Mouse (Mus musculus) heart, postnatal 10 days (tissue): ENCODE measurements around the gene Lgr5. TPM values are rescaled to one million over a fixed set of nuclear protein-coding genes. Genes with fewer than 3 reads are reported as not detected.

Experiments
- DNase-seq, 2 experiments: peaks; one replicate each; pipeline ENCODE4 v3.0.0; 2021
- intact Hi-C: fragments of 180-260 bp; cut with DNase I; formaldehyde crosslinking; loops from one replicate; pipeline ENCODE4 v1.15.1; 2025
- total RNA-seq, 2 experiments: library from RNA; stranded (reverse); gene quantifications; 2 replicates each; pipeline ENCODE4 v1.2.3; 2021

Gene Lgr5
- total RNA-seq, 2 experiments from 2014 or later, result 0.10 to 0.42 TPM

GRCm38 (mm10) chr10:115462646-115463045, 124.9 kb downstream of the Lgr5 start:
- intact Hi-C loops, result no loop called here
- no peak for DNase-seq

DNA sequence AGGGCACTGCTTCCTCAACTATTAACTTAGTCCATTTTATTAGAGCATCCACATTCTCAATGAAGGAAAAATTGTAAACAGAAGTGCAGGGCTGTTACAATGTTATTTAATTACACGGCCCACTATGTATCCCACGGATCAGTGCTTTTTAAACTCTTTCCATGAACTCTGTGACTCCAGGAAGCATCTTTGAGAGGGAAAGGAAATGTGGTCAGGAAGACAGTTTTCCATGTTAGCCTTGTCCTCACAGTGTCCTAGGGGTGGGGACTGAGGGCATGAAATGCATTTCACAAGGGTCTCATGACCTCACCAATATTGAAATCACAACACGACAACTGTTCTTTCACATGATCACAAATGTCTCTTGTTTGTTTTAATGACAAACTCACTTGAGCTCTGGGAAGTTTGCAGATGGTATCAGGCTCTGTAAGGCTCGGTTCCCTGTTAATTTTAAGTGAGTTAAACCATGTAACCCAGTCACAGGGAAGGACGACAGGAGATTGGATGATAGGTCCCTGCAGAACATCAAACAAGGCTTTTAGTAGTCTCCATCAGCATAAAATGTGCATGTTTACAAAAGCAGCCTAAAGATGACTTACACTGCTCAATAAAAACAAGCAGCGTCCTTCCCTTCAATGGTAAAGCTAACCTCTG, 130.1 kb downstream of the Lgr5 start:
- no peak for DNase-seq
- intact Hi-C loops, result no loop called here

GRCm38 (mm10) chr10:115448614-115449013, 139.0 kb downstream of the Lgr5 start:
- no peak for DNase-seq
- intact Hi-C loops, result no loop called here

DNA sequence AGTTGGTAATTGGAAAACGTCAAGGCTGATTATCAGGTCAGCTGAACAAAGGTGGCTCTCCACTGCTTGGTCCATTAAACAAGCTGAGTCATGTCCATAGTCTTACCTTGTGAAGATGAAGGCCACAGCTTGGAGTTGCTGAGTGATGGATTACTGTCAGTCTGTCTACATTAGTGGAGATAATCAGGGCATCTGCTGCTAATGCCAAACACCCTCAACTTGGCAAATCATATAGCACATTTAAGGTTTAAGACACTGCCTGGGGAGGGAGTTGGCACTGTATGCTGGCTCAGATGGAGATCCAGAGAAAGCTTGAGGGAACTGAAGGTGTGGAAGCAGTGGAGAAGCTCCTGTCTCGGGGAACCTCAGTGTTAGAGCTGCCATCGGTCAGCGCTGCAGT, 150.3 kb downstream of the Lgr5 start:
- no peak for DNase-seq
- intact Hi-C loops, result loop anchor here (10.0 kb wide), 1 partner anchor 758 kb away; no protein-coding TSS in a partner anchor

DNA sequence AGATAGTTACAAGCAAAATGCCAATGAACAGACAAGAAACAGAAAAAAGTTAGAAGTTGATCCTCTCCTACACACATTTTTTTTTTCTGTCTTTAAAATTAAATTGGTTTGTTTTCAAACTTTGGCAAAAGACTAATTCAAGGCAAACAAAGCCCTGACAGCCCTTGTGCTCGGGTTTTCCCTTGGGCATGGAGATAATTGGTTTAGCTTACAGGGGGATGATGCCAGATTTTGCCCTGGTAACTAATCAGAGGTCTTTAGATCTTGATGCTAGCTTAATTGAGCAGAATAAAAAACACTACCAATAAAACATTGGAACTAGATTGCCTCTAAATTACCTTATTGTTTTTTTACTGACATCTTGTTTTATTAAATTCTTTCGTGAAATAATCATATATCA, 162.2 kb downstream of the Lgr5 start:
- intact Hi-C loops, result no loop called here

GRCm38 (mm10) chr10:115421976-115422375, 165.6 kb downstream of the Lgr5 start:
- no peak for DNase-seq
- intact Hi-C loops, result no loop called here

More for the DNA sequence above, 162.2 kb downstream of the Lgr5 start:
- DNase-seq, result no peak

DNA sequence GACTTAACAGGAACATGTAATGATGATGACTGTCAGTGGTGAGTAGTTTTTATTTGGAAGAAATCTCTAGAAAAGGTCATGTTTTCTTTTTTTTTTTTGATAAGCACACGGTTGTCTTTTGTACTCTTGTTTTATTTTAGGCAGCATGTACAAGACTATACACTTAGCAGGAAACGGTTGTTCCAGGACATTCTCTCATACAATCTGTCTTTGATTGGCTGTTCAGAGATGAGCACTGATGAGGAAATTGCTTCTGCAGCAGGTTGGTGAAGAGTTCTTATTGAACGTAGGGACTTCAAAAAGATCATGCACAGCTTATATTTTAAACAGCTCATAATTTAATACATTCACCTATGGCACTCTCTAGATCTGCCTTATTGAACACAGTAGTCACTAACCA, 173.5 kb downstream of the Lgr5 start:
- intact Hi-C loops, result no loop called here
- no peak for DNase-seq

DNA sequence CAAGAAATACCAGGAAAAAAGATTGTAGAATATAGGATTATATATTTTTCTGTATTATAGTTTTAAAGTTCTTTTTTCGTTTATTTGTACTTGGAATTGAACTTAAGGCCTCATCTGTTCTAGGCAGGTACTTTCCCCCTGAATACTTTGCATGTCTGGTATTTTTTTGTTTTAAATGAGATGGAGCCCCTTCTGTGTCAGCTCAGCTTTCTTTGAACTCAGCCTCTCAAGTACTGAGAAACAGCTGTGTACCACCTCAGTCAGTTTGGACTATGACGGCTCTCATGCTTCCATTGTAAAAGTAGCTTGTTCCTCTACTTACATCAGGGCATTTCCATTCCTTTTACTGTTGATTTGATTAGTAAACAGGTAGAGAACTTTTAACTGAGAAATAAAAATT, 174.1 kb downstream of the Lgr5 start:
- no peak for DNase-seq
- intact Hi-C loops, result no loop called here

- intact Hi-C loops, result loop anchor here (5.0 kb wide), 1 partner anchor 211 kb away; no protein-coding TSS in a partner anchor
- DNase-seq, result peak; percentile 43 to 72
These were observed 181.2 kb downstream of the Lgr5 start for GRCm38 (mm10) chr10:115406393-115406792.

Other genes starting within 250 kb of the Lgr5 start
- 10 to 100 TPM; 16.0 to 20.7 TPM for gene Tmem19, start 225.3 kb downstream of the Lgr5 start, total RNA-seq
- gene Thap2, start 203.3 kb downstream of the Lgr5 start, total RNA-seq, result 1 to 10 TPM; 6.5 to 8.2 TPM
- 10 to 100 TPM; 23.4 to 24.5 TPM for gene Zfc3h1, start 202.8 kb downstream of the Lgr5 start, total RNA-seq
- gene A930009A15Rik, start 17.8 kb downstream of the Lgr5 start, total RNA-seq, result not detected
- gene Tspan8, start 229.1 kb upstream of the Lgr5 start, total RNA-seq, result 1 to 10 TPM; 2.6 to 3.4 TPM